Mouse (Mus musculus) kidney, adult 9 months (tissue): Measurements from ENCODE around the gene Usp12.

ENCODE experiments used
- DNase-seq: peaks from one replicate; pipeline ENCODE4 v3.0.0; 2022

Usp12 gene

DNA sequence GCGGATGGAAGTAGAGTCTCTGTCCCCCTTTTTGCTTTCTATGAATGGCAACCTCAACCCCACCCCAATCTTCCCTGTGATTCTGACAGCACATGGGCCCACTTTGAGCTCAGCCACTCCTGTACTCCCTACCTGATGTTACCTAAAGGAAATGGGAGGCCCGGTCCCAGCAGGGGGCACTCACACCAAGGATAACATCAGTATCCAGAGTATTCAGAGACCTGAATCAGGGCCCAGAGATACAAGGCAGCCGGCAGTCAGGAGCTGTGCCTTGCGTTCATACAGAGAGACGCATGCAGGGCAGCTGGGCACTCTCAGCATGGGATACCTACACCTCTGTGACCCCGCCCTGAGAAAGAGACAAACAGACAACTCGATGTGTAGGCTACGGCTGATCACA lies 103.1 kb downstream of the Usp12 start:
- DNase-seq, result no peak

- DNase-seq, result peak; percentile 93
Measured at GRCm38 (mm10) chr5:146687541-146688313, 107.1 kb downstream of the Usp12 start.

DNA sequence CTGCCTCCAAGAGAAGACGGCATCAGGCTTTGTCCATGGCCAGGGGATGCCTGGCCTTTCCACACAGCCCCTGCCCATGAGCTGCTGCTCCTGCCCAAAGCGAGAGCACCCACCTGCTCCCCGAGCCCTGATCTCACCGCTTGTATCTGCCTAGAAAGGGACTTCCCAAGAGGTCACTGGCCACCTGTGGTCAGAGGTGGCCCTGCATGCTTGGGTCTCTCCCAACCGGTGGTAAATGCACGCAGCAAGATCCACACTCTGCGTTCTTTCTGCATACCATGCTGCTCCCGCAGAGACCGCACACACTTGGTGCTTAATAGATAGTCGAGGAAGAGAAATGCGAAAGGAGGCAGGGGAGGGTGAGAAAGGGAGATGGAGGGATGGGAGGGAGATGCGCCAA lies 107.9 kb downstream of the Usp12 start:
- DNase-seq, result no peak
